Mouse (Mus musculus) hindbrain, embryonic 16.5 days (tissue): ENCODE measurements around the gene Iqgap2. TPM values are rescaled to one million over a fixed set of nuclear protein-coding genes. Genes with fewer than 3 reads are reported as not detected.

Source experiments
- ATAC-seq: fragments of 200-750 bp; cut with Nextera tagmentation; 2 replicates; pipeline ENCODE4 v1.8.0; 2017; ENCODE audit warnings: moderate TSS enrichment, moderate library complexity
- H3K27ac ChIP-seq: fragments of 300-500 bp; sonication (generic); 2 replicates; pipeline ENCODE4 v1.5.1; 2014; ENCODE audit warnings: low read depth, mild to moderate bottlenecking, control low read depth, low read length, moderate library complexity
- H3K27me3 ChIP-seq: fragments of 300-500 bp; sonication (generic); replicated peaks from 2 replicates; pipeline ENCODE4 v1.6.1; 2014; ENCODE audit warnings: low read length; ENCODE audit not compliant: control insufficient read depth, insufficient read depth
- H3K36me3 ChIP-seq: fragments of 300-500 bp; sonication (generic); 2 replicates; pipeline ENCODE4 v1.6.1; 2014; ENCODE audit warnings: mild to moderate bottlenecking, low read length, moderate library complexity, mixed read lengths; ENCODE audit not compliant: control insufficient read depth, insufficient read depth
- H3K4me1 ChIP-seq: fragments of 300-500 bp; sonication (generic); 2 replicates; pipeline ENCODE4 v1.6.1; 2014; ENCODE audit warnings: low read depth, low read length; ENCODE audit not compliant: control insufficient read depth, insufficient read depth
- H3K4me2 ChIP-seq: fragments of 300-500 bp; sonication (generic); 2 replicates; pipeline ENCODE4 v1.6.1; 2014; ENCODE audit warnings: mild to moderate bottlenecking, low read length, control low read depth, moderate library complexity
- H3K4me3 ChIP-seq: fragments of 300-500 bp; sonication (generic); 2 replicates; pipeline ENCODE4 v1.5.1; 2014; ENCODE audit warnings: mild to moderate bottlenecking, low read length, control low read depth, moderate library complexity
- H3K9ac ChIP-seq: fragments of 300-500 bp; sonication (generic); 2 replicates; pipeline ENCODE4 v1.6.1; 2014; ENCODE audit warnings: low read depth, mild to moderate bottlenecking, control low read depth, low read length, moderate library complexity
- H3K9me3 ChIP-seq: fragments of 300-500 bp; sonication (generic); 2 replicates; pipeline ENCODE4 v1.6.1; 2014; ENCODE audit warnings: mild to moderate bottlenecking, low read length, moderate library complexity; ENCODE audit not compliant: control insufficient read depth
- WGBS: fragments of 180-500 bp; shearing (Covaris S2); extraction: QIAGEN DNeasy Blood & Tissue Kit; methylation state at CpG from one replicate; pipeline ENCODE4 v1.1.7; 2014; 5-methylcytosine and 5-hydroxymethylcytosine counted together
- polyA plus RNA-seq: library from polyadenylated mRNA; unstranded; fragments of >200 nt; fragmentation: Nextera tagmentation; extraction: Ambion mirVana; gene quantifications from 2 replicates; pipeline ENCODE4 v1.2.1, GENCODE M21; 2015

Iqgap2 gene
- polyA plus RNA-seq, 1 experiment from 2014 or later = 3.5 TPM

- ATAC-seq = no peak
- no peaks in the 10 kb centered on the region for H3K36me3 ChIP-seq
- H3K9me3 ChIP-seq = no peaks in the 10 kb centered on the region
- H3K4me2 ChIP-seq = no peak overlapping the region
- H3K4me1 ChIP-seq = no peaks in the 10 kb centered on the region
- WGBS = 56% methylated on average over 15 of the region's 15 CpGs
- H3K4me3 ChIP-seq = no peak overlapping the region
- H3K9ac ChIP-seq = no peak overlapping the region
- no peaks in the 10 kb centered on the region for H3K27me3 ChIP-seq
- no peak overlapping the region for H3K27ac ChIP-seq
Observed at GRCm38 (mm10) chr13:95782311-95782968, 109.3 kb downstream of the Iqgap2 start.

GRCm38 (mm10) chr13:95780038-95780437 lies 111.7 kb downstream of the Iqgap2 start:
- Histone ChIP-seq H3K9me3 (no peaks in the 10 kb centered on the region), H3K9ac (no peak overlapping the region), H3K36me3 (no peaks in the 10 kb centered on the region), H3K27me3 (no peaks in the 10 kb centered on the region), H3K4me1 (peaks cover 3% of the 10 kb centered on the region), H3K27ac (no peak overlapping the region), H3K4me2 (no peak overlapping the region), H3K4me3 (no peak overlapping the region)
- no peak for ATAC-seq
- 81% methylated on average over 7 of the region's 7 CpGs for WGBS

- H3K4me2 ChIP-seq = no peak overlapping the region
- no peaks in the 10 kb centered on the region for H3K27me3 ChIP-seq
- peaks cover 6% of the 10 kb centered on the region for H3K4me1 ChIP-seq
- no peaks in the 10 kb centered on the region for H3K9me3 ChIP-seq
- no peak overlapping the region for H3K27ac ChIP-seq
- no peak for ATAC-seq
- no peak overlapping the region for H3K9ac ChIP-seq
- H3K4me3 ChIP-seq = no peak overlapping the region
- WGBS = 81% methylated on average over 8 of the region's 8 CpGs
- no peaks in the 10 kb centered on the region for H3K36me3 ChIP-seq
Observed at GRCm38 (mm10) chr13:95779261-95779660, 112.5 kb downstream of the Iqgap2 start.

GRCm38 (mm10) chr13:95778761-95779161 lies 113.0 kb downstream of the Iqgap2 start:
- Histone ChIP-seq H3K4me3 (no peak overlapping the region), H3K9me3 (no peaks in the 10 kb centered on the region), H3K36me3 (no peaks in the 10 kb centered on the region), H3K27ac (no peak overlapping the region), H3K9ac (no peak overlapping the region), H3K27me3 (no peaks in the 10 kb centered on the region), H3K4me2 (no peak overlapping the region), H3K4me1 (peaks cover 6% of the 10 kb centered on the region)
- ATAC-seq = no peak
- 72% methylated on average over 9 of the region's 9 CpGs for WGBS

GRCm38 (mm10) chr13:95777651-95778391 lies 113.9 kb downstream of the Iqgap2 start:
- H3K9me3 ChIP-seq = no peaks in the 10 kb centered on the region
- no peak overlapping the region for H3K4me2 ChIP-seq
- no peaks in the 10 kb centered on the region for H3K27me3 ChIP-seq
- H3K4me1 ChIP-seq = peaks cover 6% of the 10 kb centered on the region
- H3K36me3 ChIP-seq = no peaks in the 10 kb centered on the region
- no peak overlapping the region for H3K9ac ChIP-seq
- H3K4me3 ChIP-seq = no peak overlapping the region
- H3K27ac ChIP-seq = no peak overlapping the region
- no peak for ATAC-seq
- WGBS = 85% methylated on average over 5 of the region's 5 CpGs

DNA sequence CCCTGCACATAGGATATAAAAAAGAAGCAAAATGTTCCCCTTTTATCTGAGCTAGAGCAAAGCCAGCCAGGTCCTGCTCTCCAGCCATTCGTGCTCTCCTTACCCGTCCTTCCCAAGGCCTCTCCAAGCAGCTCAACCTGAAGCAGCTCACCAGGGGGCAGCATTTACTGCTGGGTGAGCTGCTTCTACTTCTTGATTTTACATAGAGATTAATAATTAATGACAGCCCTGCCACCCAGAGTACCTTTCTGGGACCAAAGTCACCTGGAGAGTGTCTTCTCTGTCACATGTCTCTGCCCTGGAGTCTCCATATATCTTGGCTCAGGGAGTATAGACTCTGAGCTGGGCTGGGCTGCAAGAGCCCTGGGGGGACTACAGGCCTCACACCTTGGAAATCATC lies 114.5 kb downstream of the Iqgap2 start:
- H3K27me3 ChIP-seq = no peaks in the 10 kb centered on the region

GRCm38 (mm10) chr13:95774966-95775696 lies 116.6 kb downstream of the Iqgap2 start:
- H3K36me3 ChIP-seq = no peaks in the 10 kb centered on the region
- no peak overlapping the region for H3K4me3 ChIP-seq
- no peaks in the 10 kb centered on the region for H3K27me3 ChIP-seq
- WGBS = 24% methylated on average over 11 of the region's 11 CpGs
- peak overlapping the region; percentile 13; the same call in 1 of the 2 replicates for H3K4me2 ChIP-seq
- H3K9me3 ChIP-seq = no peaks in the 10 kb centered on the region
- peak; percentile 70 for ATAC-seq
- 0 out of 2 replicates have a peak overlapping the region, but pooled peaks have one; percentile 0 for H3K27ac ChIP-seq
- H3K4me1 ChIP-seq = peaks cover 6% of the 10 kb centered on the region
- H3K9ac ChIP-seq = 0 out of 2 replicates have a peak overlapping the region, but pooled peaks have one; percentile 8

More for the DNA sequence above, 114.5 kb downstream of the Iqgap2 start:
- H3K27ac ChIP-seq = no peak overlapping the region
- WGBS = 37% methylated on average over 2 of the region's 2 CpGs
- no peak overlapping the region for H3K4me2 ChIP-seq
- H3K4me3 ChIP-seq = no peak overlapping the region
- no peaks in the 10 kb centered on the region for H3K36me3 ChIP-seq
- H3K4me1 ChIP-seq = peaks cover 6% of the 10 kb centered on the region
- H3K9me3 ChIP-seq = no peaks in the 10 kb centered on the region
- no peak for ATAC-seq
- H3K9ac ChIP-seq = no peak overlapping the region

- no peaks in the 10 kb centered on the region for H3K27me3 ChIP-seq
- no peaks in the 10 kb centered on the region for H3K36me3 ChIP-seq
- no peaks in the 10 kb centered on the region for H3K9me3 ChIP-seq
- H3K4me1 ChIP-seq = peaks cover 6% of the 10 kb centered on the region
- peak overlapping the region; percentile 41 for H3K4me2 ChIP-seq
- WGBS = 11% methylated on average over 9 of the region's 9 CpGs
- ATAC-seq = peak; percentile 78
- no peak overlapping the region for H3K9ac ChIP-seq
- no peak overlapping the region for H3K4me3 ChIP-seq
- H3K27ac ChIP-seq = no peak overlapping the region
Observed at GRCm38 (mm10) chr13:95765017-95765416, 126.7 kb downstream of the Iqgap2 start.
